Mouse (Mus musculus) granulocyte monocyte progenitor cell, adult 5-6 weeks (primary cell): ENCODE measurements around the gene Mrpl22. TPM values are rescaled to one million over a fixed set of nuclear protein-coding genes. Genes with fewer than 3 reads are reported as not detected.
"Not testable (repeated sequence)": the region's sequence is repeated elsewhere in the genome, so short reads cannot be mapped to it uniquely, and the experiment has no call there.

Source experiments
- ATAC-seq: replicated peaks from 2 replicates; pipeline ENCODE4 v1.8.0; 2016; ENCODE audit warnings: mild to moderate bottlenecking, moderate TSS enrichment, inconsistent platforms; ENCODE audit not compliant: poor library complexity, severe bottlenecking
- total RNA-seq, 2 experiments: library from RNA; stranded (forward) in 1 of 2; stranded (reverse) in 1 of 2; fragments of 200-712, 200-1000 nt in 1 of 2; fragments of >200 nt in 1 of 2; fragmentation: Nextera tagmentation in 1 of 2; gene quantifications; 2 replicates each; pipeline ENCODE4 v1.2.3; 2014 to 2017

Mrpl22 gene
- total RNA-seq, 2 experiments from 2014 or later = 65.0 to 92.5 TPM

GRCm38 (mm10) chr11:58179563-58179962, 8.1 kb downstream of the Mrpl22 start:
- peak; percentile 82 for ATAC-seq

- ATAC-seq = not testable (repeated sequence)
These were observed 8.5 kb downstream of the Mrpl22 start for GRCm38 (mm10) chr11:58179986-58180385.

GRCm38 (mm10) chr11:58180756-58181155, 9.3 kb downstream of the Mrpl22 start:
- no peak for ATAC-seq

- ATAC-seq = peak; percentile 67
These were observed 12.1 kb downstream of the Mrpl22 start for GRCm38 (mm10) chr11:58183579-58183978.

- no peak for ATAC-seq
These were observed 18.2 kb downstream of the Mrpl22 start for GRCm38 (mm10) chr11:58189675-58190074.

GRCm38 (mm10) chr11:58193326-58193725, 21.9 kb downstream of the Mrpl22 start:
- ATAC-seq = no peak

GRCm38 (mm10) chr11:58193860-58194520, 22.5 kb downstream of the Mrpl22 start:
- no peak for ATAC-seq

GRCm38 (mm10) chr11:58198663-58199062, 27.2 kb downstream of the Mrpl22 start:
- ATAC-seq = no peak

- ATAC-seq = peak; percentile 98
These were observed 28.0 kb downstream of the Mrpl22 start, which contains the start of the genes Igtp and Irgm2 for GRCm38 (mm10) chr11:58199229-58200037. Gene Igtp (plus strand): TSS chr11:58199556. Gene Irgm2 (plus strand): TSS chr11:58199618.

- no peak for ATAC-seq
These were observed 28.8 kb downstream of the Mrpl22 start for GRCm38 (mm10) chr11:58200226-58200625.

- ATAC-seq = no peak
These were observed 29.6 kb downstream of the Mrpl22 start for GRCm38 (mm10) chr11:58201052-58201451.

GRCm38 (mm10) chr11:58210321-58210886, 38.9 kb downstream of the Mrpl22 start:
- ATAC-seq = no peak

- ATAC-seq = peak; percentile 40
These were observed 39.7 kb downstream of the Mrpl22 start for GRCm38 (mm10) chr11:58211062-58211681.

GRCm38 (mm10) chr11:58211682-58212067, 40.2 kb downstream of the Mrpl22 start:
- ATAC-seq = no peak

GRCm38 (mm10) chr11:58213673-58214342, 42.3 kb downstream of the Mrpl22 start:
- ATAC-seq = peak; percentile 36

GRCm38 (mm10) chr11:58214391-58215048, 43.1 kb downstream of the Mrpl22 start:
- ATAC-seq = peak; percentile 90

- not testable (repeated sequence) for ATAC-seq
These were observed 43.6 kb downstream of the Mrpl22 start for GRCm38 (mm10) chr11:58215049-58215430.

- no peak for ATAC-seq
These were observed 44.4 kb downstream of the Mrpl22 start for GRCm38 (mm10) chr11:58215814-58216213.

- no peak for ATAC-seq
These were observed 45.4 kb downstream of the Mrpl22 start for GRCm38 (mm10) chr11:58216823-58217222.

- ATAC-seq = no peak
These were observed 52.3 kb downstream of the Mrpl22 start for GRCm38 (mm10) chr11:58223751-58224150.
